Mouse (Mus musculus) kidney, adult 11 months (tissue): ENCODE data around the gene Zfand3.

ENCODE experiments used
- DNase-seq: peaks from one replicate; pipeline ENCODE4 v3.0.0; 2022

Zfand3 gene

DNA sequence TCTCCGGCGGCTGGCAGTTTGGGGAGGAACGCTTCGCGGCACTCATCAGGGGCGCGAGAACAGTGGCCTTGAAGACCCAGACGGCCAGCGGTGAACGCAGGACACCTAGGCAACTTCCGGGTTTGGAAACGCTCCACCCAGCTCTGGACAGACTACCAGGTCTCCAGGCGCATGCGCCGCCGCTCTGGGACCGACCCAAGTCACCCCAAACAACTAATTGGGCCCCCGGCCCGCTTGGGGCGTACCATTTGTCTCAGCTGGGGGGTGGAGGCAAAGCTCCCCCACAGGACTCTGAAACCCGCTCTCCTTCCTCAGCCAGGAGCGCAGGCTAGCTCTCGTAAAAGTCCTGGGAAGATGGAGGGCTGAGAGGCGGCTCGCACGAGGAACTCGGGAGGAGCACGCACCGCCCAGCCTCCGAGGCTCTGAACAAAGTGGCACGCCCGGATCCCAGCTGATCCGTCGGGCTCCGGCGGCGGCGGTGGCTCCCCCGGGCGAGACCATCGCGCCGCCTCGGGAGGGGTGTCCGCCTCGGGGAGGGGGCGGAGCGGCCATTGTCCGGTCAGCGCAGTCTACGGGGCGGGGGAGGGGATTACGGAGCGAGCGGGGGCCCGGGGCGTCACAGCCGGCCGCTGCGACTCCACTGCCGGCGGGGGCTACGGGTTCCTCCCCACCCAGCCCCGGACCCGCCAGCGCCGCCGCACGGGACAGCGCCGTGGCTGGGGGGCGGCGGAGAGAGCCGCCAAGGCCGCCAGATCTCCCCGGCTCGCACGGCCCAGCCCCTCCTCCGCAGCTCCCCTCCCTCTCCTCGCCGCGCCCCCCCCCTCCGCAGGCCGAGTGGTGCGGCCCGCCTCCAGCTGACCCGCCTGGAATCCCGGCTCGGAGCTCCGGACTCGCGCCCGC is at the start of gene Zfand3:
Gene Zfand3 (plus strand): TSS at position 531 of the 900 bp plus-strand sequence.
- DNase-seq: peak; percentile 96

DNA sequence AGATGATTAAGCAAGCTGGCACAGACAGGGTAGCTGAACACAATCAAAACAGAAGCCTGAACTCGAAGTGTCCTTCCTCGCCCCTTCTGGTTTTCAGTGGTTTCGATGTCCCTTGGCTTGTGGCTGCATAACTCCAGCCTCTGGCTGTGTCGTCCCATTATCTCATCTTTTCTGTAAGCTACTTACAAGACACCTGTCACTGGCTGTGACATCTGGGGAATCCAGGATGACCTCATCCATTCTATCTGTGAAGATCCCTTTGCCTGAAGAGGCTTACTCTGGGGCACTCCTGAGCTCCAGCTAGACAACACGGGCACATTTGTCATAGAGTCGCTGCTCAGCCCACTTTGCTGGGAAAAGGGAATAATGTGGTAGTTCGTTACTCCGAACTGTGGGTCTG is 48.7 kb upstream of the Zfand3 start:
- no peak for DNase-seq

DNA sequence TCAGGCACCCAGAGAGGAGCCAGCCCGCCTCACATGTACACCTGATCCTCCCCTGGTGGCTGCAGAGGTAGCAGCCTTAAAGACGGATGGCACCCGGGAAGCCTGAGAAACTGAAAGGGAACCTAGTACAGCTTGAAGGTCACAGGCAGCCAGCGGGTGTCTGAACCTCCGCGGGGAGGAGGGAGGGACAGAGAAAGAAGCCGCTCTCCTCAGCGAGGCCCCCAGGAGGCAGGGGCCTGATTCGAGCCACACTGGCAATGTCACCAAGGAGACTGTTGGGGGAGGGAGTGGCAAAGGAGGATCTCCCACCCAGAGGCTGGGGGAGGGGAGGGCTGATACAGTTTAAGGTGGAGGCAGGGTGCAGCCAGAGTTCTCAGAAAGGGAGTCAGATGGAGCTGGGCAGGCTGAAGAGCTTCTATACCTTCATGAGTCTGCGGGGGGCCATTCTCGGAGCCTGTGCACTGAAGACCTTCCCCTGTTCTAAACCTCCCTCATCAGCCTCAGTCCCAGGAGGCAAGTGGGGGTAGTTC is 40.7 kb upstream of the Zfand3 start:
- DNase-seq: no peak

- no peak for DNase-seq
Observed at GRCm38 (mm10) chr17:29965506-29965905, 39.0 kb upstream of the Zfand3 start.

DNA sequence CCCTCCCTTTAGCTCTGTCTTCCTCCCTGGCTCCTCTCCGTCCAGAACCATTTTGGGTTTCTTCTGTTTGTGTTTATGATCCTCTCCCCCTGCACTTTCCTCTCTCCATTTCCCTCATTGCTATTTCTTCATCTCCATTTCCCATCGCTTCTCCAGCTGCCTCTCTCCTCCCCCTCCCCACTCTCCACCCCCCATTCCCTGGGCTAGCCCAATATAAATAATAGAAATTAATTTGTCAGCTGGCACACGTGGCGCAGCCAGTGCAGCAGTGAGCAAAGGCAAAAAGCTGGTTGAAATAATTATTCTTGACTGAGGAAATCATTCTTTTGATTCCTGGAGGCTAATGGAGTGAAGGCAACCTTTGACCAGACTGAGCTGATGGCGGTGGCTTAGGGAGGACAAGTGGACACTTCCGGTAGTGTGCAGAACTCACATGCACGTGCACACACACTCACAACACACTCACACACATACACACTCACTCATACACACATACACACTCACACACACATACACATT is 34.4 kb upstream of the Zfand3 start, which contains the start of gene Mdga1:
Gene Mdga1 (minus strand): TSS at position 51 of the 519 bp plus-strand sequence.
- DNase-seq: no peak

DNA sequence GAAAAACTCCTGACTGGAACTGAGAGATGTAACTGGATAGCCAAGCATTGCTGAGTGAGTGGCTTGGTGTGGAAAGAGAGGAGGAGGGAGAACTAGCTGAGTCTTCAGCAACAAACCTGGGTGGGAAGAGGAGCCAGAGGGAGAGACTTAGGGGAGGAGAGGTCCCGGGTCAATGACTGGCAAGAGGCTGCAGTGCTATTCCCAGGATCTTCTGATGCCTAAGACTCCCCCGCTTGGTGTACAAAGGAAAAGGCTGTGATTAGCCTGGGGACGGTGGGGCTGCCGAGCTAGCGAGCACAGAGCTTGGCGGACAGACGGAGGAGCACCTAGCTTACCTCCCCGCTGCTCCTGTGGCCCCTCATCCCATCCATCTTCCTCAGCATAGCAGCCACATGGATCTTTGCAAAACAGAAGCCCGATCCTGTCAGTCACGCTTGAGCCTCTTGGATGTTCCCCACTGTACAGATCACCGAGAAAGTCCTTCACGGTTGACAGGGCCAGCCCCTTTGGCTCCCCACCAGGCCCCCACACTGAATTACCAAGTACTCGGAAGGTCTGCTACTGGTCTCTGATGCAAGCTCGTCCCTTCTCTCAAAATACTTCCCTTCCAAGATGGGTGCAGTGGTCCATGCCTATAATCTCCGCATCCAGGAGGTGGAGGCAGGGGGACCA is 32.6 kb upstream of the Zfand3 start:
- no peak for DNase-seq

DNA sequence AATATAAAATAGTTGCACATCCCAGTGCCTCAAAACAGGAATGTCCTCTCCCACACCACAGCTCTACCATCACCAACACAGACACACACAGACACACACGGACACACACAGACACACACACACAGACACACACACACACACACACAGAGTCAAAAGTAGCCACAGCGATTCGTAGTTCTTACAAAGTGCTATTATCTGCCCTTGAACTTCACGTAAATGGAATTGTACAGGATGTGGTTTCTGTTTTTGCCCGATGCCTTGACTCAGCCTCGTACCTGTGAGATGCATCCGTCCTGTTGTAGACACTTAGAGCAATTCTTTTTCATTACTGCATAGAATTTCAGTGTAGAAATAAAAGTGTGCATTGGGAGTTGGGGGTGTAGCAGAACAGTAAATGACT is 31.3 kb upstream of the Zfand3 start:
- DNase-seq: no peak

DNA sequence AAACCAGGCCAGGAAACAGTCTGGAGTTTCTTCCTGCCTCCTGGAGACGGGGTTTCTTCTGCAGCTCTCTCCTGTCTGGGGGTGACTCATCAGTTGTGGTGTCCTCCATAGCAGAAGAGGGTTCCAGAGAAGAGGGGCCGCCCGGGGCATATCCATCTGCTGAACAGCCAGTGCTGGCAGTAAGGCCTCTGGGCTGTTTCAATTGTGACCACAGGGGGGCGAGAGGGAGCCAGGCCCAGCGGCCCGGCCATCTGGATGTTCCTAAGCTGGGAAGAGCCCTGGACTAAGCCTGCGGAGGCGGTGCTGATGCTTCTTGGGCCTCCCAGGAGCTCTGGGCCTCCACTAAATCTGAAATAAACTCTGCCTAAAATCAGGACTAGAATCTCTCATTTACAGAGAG is 28.8 kb upstream of the Zfand3 start:
- peak; percentile 69 for DNase-seq

GRCm38 (mm10) chr17:29979020-29979419 is 25.5 kb upstream of the Zfand3 start:
- no peak for DNase-seq

DNA sequence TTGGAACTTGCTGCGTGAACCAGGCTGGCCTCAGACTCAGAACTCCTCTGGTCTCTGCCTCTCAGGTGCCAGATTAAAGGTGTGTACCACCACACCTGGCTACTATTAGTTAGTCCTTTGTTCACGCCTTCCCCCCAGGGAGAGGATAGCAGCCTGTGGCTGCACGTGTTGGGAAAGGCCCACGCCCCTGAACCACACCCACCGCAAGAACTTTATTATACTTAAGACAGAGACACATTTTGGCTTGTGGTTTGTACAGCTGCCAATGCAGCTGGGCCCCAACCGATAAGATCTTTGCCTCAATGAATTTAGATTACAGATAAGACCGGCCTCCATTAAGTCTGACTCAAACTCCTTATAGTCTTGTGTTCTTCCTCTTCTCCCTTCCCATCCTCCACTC is 24.7 kb upstream of the Zfand3 start:
- DNase-seq: no peak

DNA sequence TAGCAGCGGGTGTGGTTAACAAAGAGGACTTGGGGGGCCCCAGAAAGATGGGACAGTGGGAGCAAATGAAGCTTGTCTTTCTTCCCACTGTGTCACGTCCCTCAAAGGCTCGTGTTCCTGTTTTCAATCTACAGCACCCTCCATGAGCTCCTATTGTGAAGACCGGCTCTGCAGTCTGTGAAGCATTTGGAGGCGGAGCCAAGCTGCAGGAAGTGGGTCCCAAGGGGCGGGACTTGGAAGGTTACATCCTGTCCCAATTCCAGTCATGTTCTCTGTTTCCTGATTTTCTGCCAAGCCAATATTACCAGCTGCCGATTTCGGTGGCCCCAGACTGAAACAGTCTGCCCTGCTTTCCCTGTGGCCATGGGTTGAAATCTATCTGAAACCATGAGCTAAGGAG is 23.0 kb upstream of the Zfand3 start:
- no peak for DNase-seq

- no peak for DNase-seq
Observed at GRCm38 (mm10) chr17:29983190-29983589, 21.3 kb upstream of the Zfand3 start.

GRCm38 (mm10) chr17:29984931-29985330 is 19.6 kb upstream of the Zfand3 start:
- no peak for DNase-seq

- DNase-seq: peak; percentile 73
Observed at GRCm38 (mm10) chr17:29985534-29985933, 19.0 kb upstream of the Zfand3 start.

DNA sequence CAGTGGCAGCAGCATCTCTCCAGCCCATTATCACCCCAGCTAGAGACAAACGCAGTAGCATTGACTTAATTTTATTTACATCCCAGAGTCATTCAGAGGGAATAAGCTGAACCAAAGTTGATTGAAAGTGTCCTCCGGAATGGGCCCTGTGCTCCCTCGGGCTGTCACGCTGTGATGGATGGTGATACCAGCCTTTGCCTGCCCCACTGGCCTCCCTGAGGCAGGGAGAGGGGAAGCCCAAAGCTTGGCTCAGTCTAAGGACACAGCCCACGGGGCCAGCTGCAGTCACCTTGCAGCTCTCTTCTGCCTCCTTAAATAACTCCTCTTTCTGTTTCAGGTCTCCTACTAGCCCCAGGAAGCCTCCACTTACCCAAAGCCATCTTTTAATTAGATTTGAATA is 16.4 kb upstream of the Zfand3 start:
- DNase-seq: no peak

- no peak for DNase-seq
Observed at GRCm38 (mm10) chr17:29989653-29990052, 14.9 kb upstream of the Zfand3 start.

- no peak for DNase-seq
Observed at GRCm38 (mm10) chr17:29990136-29990535, 14.4 kb upstream of the Zfand3 start.

- DNase-seq: no peak
Observed at GRCm38 (mm10) chr17:29990845-29991244, 13.7 kb upstream of the Zfand3 start.

GRCm38 (mm10) chr17:29993488-29993887 is 11.0 kb upstream of the Zfand3 start:
- DNase-seq: no peak

- peak; percentile 43 for DNase-seq
Observed at GRCm38 (mm10) chr17:29994011-29994410, 10.5 kb upstream of the Zfand3 start.

DNA sequence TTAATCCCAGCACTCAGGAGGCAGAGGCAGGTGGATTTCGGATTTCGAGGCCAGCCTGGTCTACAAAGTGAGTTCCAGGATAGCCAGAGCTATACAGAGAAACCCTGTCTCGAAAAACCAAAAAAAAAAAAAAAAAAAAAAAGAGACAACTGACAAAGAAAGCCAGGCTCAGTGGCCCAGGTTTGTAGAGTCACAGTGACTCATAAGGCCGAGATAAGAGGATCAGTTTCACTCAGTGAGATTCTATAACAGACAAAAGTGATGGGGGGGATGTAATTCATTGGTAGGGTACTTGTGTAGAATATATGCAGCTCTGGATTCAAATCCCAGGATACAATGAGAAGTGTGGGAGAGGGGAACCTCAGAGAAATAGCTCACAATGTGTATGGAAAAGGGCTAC is 10.1 kb upstream of the Zfand3 start:
- no peak for DNase-seq

DNA sequence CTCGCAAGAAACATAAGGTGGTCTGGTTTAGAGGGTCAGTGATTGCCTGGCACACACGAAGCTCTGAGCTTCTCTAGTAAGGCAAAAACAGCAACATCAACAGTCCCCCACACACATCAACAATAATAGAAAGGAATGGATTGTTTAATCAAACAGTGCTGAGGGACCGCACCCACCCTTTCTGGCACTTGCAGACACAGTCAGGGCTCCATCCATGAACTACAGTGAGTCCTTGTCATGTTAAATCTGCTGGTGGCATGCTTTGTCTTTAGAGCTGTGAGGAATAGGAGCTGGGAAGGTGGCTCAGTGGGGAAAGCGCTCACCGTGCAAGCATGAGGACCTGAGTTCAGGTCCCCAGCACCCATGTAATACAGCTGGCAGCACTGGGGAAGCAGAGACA is 8.5 kb upstream of the Zfand3 start:
- DNase-seq: no peak

DNA sequence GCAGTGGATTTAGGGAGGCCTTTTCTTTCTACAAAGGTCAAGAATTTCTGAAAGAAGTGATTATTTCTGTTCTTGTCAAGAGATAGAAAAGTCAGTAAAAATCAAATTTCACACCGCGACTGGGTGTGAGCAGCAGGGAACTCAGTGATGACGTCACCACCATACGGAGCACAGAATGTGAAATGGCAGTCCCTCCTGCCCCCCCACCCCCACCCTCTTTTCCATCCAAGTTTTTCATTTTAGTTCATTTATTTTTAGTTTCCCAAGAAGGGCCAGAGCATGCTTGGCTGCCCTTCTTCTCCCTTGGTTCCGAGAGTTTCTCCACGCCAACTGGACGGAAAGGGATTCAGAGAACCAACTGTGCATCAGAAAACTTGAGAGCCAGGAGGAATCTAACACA is 6.8 kb upstream of the Zfand3 start:
- no peak for DNase-seq
